Mouse (Mus musculus) gastrocnemius, postnatal 4 days (tissue): ENCODE measurements around the gene Bcar3. TPM values are rescaled to one million over a fixed set of nuclear protein-coding genes. Genes with fewer than 3 reads are reported as not detected.

Source experiments
- DNase-seq, 2 experiments: peaks; one replicate each; pipeline ENCODE4 v3.0.0; 2021 to 2022; ENCODE audit warnings: low spot score in 2 of 2, mixed read lengths in 2 of 2
- total RNA-seq, 2 experiments: library from RNA; stranded (reverse); gene quantifications; 2 replicates each; pipeline ENCODE4 v1.2.3; 2021

Gene Bcar3
- total RNA-seq, 2 experiments from 2014 or later = 23.9 to 29.4 TPM

- no peak for DNase-seq
Measured at GRCm38 (mm10) chr3:122334375-122334774, 40.4 kb downstream of the Bcar3 start.

GRCm38 (mm10) chr3:122336030-122336429 lies 42.1 kb downstream of the Bcar3 start:
- no peak for DNase-seq

- no peak for DNase-seq
Measured at GRCm38 (mm10) chr3:122337992-122338391, 44.1 kb downstream of the Bcar3 start.

GRCm38 (mm10) chr3:122338897-122339296 lies 45.0 kb downstream of the Bcar3 start:
- DNase-seq = no peak

- no peak for DNase-seq
Measured at GRCm38 (mm10) chr3:122340135-122341068, 46.5 kb downstream of the Bcar3 start.

- DNase-seq = no peak
Measured at GRCm38 (mm10) chr3:122343437-122343853, 49.5 kb downstream of the Bcar3 start.

- DNase-seq = no peak
Measured at GRCm38 (mm10) chr3:122344350-122344749, 50.4 kb downstream of the Bcar3 start.

- no peak for DNase-seq
Measured at GRCm38 (mm10) chr3:122345977-122346472, 52.1 kb downstream of the Bcar3 start.

GRCm38 (mm10) chr3:122346600-122346999 lies 52.7 kb downstream of the Bcar3 start:
- DNase-seq = no peak

- DNase-seq = no peak
Measured at GRCm38 (mm10) chr3:122348677-122349076, 54.7 kb downstream of the Bcar3 start.

- DNase-seq = no peak
Measured at GRCm38 (mm10) chr3:122352801-122353200, 58.9 kb downstream of the Bcar3 start.

- no peak for DNase-seq
Measured at GRCm38 (mm10) chr3:122359426-122359825, 65.5 kb downstream of the Bcar3 start.

- no peak for DNase-seq
Measured at GRCm38 (mm10) chr3:122359954-122360353, 66.0 kb downstream of the Bcar3 start.

GRCm38 (mm10) chr3:122360721-122361138 lies 66.8 kb downstream of the Bcar3 start:
- peak in 1 of 2 experiments; percentile 49 for DNase-seq

- DNase-seq = no peak
Measured at GRCm38 (mm10) chr3:122362719-122363118, 68.8 kb downstream of the Bcar3 start.

GRCm38 (mm10) chr3:122364565-122364964 lies 70.6 kb downstream of the Bcar3 start:
- no peak for DNase-seq

- DNase-seq = no peak
Measured at GRCm38 (mm10) chr3:122365326-122365725, 71.4 kb downstream of the Bcar3 start.

GRCm38 (mm10) chr3:122371646-122372341 lies 77.9 kb downstream of the Bcar3 start:
- DNase-seq = no peak

- no peak for DNase-seq
Measured at GRCm38 (mm10) chr3:122372617-122373016, 78.7 kb downstream of the Bcar3 start.

GRCm38 (mm10) chr3:122376011-122376410 lies 82.1 kb downstream of the Bcar3 start:
- no peak for DNase-seq

GRCm38 (mm10) chr3:122376412-122376831 lies 82.5 kb downstream of the Bcar3 start:
- DNase-seq = no peak
